23 mouse cellular contexts compared by ENCODE assay signal in the genomic region with DNA sequence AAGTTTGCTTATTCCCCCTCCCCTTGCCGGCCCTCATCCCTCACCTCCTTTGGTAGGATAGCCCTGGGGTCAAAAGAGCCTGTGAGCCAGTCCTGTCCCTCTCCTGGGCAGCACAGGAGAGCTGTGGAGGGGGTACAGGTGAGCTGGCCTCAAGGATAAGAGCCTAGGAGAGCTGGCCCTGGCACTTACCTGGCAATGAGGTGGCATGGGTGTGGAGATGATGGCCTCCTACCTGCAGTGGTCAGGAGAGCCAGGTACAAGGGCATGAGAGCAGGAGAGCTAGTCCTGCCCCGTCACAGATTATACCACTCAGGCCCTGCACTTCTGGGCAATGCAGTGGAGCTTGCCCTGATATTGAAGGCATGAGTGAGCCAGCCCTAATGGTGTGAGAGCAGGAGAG.
"Had no signal": no experiment of that assay in that cellular context is flagged by ENCODE, and none has a peak within 500 bp of the region (broad histone marks: within the 10 kb centered on the region; RNA-seq: fewer than 3 reads in every experiment).

No protein-coding gene starts in this region.

- H3K9ac ChIP-seq: heart, embryonic 12.5 days; hindbrain, embryonic 13.5 days; hindbrain, embryonic 15.5 days; intestine, embryonic 15.5 days; limb, embryonic 12.5 days had no signal

- H3K9me3 ChIP-seq: heart, embryonic 12.5 days; hindbrain, embryonic 10.5 days; hindbrain, embryonic 13.5 days; hindbrain, embryonic 15.5 days; intestine, embryonic 15.5 days; limb, embryonic 10.5 days; limb, embryonic 12.5 days had no signal

- ATAC-seq: forebrain, embryonic 16.5 days; inflammation-experienced regulatory T-cells, adult 6 months; intestine, embryonic 15.5 days; intestine, postnatal 0 days had no signal

- H3K4me2 ChIP-seq: heart, embryonic 12.5 days; hindbrain, embryonic 13.5 days; hindbrain, embryonic 15.5 days; intestine, embryonic 15.5 days; limb, embryonic 12.5 days had no signal

- H3K4me1 ChIP-seq: limb, embryonic 10.5 days had no signal

- H3K4me3 ChIP-seq: gastrocnemius, adult 2 months; heart, adult 2 months; heart, embryonic 12.5 days; hindbrain, embryonic 10.5 days; hindbrain, embryonic 13.5 days; hindbrain, embryonic 15.5 days; intestine, embryonic 15.5 days; layer of hippocampus, adult 2 months; left cerebral cortex, adult 2 months; limb, embryonic 10.5 days; limb, embryonic 12.5 days had no signal

- H3K27ac ChIP-seq: gastrocnemius, adult 2 months; heart, adult 2 months; hindbrain, embryonic 10.5 days; hindbrain, embryonic 13.5 days; hindbrain, embryonic 15.5 days; intestine, embryonic 15.5 days; layer of hippocampus, adult 2 months; left cerebral cortex, adult 2 months; limb, embryonic 10.5 days; limb, embryonic 12.5 days had no signal

- DNase-seq: gastrocnemius, adult 2 months; gastrocnemius, postnatal 10 days; gastrocnemius, postnatal 25 days; heart, adult 2 months; heart, postnatal 10 days; heart, postnatal 4 days; kidney, adult 18-20 months; kidney, adult 8-10 months; kidney, postnatal 10 days; kidney, postnatal 25 days; kidney, postnatal 4 days had no signal

- H3K36me3 ChIP-seq: heart, embryonic 12.5 days; hindbrain, embryonic 13.5 days; hindbrain, embryonic 15.5 days; intestine, embryonic 15.5 days; limb, embryonic 12.5 days had no signal

- H3K27me3 ChIP-seq: heart, embryonic 12.5 days; hindbrain, embryonic 13.5 days; hindbrain, embryonic 15.5 days; intestine, embryonic 15.5 days; limb, embryonic 12.5 days had no signal
